Mouse (Mus musculus) T-helper 1 cell (primary cell): ENCODE data around the gene Iqcj.
"Not testable (repeated sequence)": the region's sequence is repeated elsewhere in the genome, so short reads cannot be mapped to it uniquely, and the experiment has no call there.

Experiments
- in situ Hi-C: fragments of 300-600 bp; cut with MboI, MseI; formaldehyde crosslinking; loops from one replicate; pipeline ENCODE4 v1.15.1; 2025; ENCODE audit warnings: high pct_unique_total_duplicates

Gene Iqcj

DNA sequence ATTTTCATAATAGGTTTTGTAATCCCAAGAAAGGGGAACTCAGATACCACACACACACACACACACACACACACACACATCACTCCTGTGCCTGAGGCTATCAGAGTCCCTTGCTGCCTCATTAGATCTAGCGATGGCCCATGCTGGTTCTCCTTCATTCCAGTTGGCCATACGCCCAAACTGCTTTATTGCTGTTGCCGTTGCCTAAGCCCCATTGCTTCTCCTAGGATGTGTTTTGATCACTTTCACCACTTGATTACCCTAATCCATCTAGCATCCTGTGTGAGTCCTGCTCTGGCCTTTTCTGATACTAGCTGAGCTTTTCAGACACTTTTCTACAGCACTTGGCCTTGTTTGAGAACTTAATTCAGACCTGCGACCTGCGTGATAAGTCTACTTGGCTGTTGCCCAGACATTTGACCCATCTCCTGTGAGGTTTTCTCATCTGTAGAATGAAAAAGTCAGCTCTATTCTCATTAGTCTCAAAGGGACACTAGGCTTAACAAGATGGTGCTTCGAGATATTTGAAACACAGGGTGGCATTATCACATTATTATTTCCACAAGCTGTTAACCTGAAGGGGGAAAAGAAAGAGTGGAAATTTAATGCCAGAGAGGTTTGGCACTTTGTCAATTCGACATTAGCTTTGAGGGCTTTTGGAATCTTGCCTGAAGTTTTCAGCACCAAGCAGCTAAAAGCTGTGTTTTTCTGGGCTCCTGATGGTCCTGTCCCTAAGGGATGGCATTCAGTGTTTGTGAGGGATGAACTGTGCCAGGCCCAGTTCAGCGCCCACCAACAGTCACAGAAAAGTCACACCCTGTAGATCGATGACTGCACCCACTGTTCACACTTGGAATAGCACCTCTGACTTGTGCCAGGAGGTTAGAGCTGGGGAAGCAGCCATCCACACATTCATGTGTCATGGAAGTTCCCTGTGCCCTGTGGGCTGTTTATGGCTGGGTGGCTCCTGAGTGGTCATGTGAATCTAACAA is 179.7 kb downstream of the Iqcj start:
- in situ Hi-C loops = no loop called here

DNA sequence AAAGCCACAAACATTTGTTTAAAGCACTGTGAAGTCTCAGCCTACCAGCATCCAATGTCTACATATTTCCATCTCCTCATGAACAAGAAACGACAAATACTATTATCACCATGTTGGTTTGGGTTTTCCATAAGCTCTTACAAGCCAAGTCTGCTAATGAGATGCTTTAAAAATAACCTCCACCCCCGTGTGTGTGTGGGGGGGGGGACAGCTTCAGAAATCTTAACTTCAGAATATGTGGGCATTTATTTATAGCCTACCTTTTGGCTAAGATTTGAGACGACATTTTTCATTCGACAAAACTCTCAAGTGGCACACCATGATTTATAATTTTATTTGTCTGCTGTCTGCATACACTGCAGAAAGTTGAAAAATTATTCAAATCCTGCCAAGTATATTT is 185.4 kb downstream of the Iqcj start:
- in situ Hi-C loops = no loop called here

DNA sequence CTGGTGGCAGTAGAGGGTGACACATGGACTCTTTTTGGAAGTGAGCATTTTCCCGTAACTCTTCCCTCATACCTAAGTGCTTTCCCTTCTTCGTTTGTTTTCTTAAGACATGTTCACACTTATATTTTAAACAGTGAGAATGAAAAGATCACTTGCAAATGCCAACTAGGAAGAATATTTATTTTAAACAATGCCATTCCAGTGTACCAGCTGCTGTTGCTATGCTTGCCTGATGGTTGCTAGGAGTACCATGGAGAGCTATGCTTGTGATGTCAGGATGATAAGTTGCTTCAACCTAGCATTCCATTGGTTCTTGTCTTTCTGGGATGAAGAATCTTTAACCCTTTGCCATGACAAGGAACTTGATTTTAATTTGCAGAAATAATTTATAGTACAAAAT is 193.0 kb downstream of the Iqcj start:
- in situ Hi-C loops = no loop called here

DNA sequence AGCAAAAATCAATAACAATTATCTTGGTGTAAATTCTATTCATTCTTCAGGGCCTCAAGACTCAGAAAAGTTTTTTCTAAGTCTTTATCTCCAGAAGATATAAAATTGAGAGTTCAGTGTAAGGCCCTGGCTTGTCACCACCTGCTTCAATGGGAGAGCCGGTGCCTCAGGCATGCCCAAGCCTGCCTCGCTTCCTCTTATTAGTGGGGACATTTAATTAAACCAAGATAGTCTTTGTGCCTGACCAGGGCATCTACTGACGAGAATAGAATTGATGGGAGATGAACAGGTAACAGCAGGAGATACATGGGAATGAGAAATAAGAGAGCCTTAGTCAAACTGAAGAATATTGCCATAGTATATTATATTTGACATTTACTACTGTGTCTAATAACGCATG is 200.1 kb downstream of the Iqcj start:
- in situ Hi-C loops = no loop called here

DNA sequence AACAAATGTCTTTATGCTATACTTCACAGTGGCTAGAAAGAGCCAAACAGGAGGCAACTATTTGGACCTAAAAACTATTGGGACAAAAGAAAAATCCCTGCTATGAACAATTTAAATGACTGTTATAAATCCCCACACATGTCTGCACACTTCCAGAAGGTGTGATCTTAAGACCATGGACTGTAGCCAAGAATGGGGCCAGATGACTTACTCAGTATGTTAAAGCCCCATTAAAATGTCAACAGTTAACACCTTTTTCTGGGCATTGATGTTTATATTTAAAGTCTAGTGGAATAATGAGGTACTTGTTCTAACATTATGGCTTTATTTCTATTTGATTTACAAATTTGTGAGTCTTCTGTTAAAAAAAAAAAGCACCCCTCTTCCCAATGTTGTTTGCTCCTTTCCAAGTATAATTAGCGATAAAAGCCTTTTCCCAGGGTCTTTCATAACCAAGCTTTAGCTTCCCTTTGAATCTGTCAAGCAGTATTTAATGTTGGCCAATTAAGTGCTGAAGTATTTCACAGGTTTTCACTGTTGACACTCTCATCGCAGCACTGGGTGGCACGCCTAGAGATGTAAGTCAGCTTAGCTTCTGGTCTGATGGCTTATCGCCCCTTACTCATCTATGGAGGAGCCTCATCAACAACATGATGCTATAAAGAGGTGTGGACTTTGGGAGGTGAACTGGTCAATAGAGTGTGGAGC is 204.9 kb downstream of the Iqcj start:
- in situ Hi-C loops = no loop called here

DNA sequence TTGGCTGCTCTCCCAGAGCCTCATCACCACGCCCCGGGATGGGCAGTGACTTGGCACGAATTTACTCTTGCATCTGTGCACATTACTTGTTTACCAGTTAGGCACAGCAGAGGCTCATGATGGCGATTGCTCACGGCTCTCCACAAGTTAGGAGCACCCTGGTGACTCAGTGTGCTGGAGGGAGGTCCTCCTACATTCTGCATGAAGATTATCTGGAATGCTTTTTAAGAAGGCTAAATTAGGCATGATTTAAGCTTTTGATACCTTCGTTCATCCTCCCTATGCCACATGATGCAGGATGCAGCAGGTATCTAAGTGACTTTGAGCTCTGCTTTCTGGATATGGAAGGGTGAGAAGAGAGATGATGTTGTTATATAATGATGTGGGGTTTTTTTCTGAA is 207.5 kb downstream of the Iqcj start:
- in situ Hi-C loops = not testable (repeated sequence)

DNA sequence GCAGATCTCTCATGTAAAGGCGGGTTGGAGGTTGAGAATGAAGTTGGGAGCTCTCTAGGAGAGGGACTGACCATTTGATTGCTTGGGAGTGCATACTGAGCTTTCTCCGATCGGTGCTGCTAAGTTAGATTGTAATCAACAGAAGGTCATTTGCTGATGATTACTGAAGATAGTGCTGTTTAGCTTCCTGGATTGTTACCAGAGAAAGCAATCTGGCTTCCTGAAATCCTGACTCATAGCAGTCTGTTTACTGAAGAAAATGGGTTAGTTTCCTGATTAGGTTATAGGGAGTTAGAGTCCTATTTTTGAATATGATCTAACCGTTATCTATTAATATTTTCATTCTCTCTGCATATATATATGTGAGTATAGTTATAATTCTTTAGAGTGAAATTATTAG is 209.3 kb downstream of the Iqcj start:
- in situ Hi-C loops = no loop called here

DNA sequence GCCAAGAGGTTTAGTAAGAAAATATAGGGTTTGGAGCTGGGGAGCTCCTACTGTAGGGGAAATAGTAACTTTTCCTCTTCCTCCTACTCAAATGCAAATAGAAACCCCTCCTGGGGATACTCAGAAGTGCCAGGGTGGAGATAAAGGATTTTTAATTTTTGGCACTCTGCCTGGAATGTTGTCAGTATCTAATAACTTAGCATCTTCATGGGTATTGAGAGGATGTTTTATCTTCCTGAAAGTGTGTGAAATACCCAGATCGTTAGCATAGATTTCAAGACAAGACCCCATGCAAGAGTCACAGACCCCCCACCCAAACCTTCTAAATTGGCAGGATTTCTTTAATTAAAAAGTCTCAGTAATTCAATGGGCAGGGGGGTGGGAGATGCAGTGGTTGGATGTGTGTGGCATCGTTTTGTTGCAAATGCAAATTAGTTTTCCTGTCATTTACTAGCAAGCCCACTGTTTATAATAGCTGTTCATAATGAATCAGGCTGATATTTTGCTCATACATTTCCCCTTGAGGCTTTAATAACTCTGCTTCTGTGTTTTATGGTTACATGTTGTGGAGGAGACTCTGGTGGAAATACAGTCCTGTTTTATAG is 213.2 kb downstream of the Iqcj start:
- in situ Hi-C loops = no loop called here
